Mouse (Mus musculus) heart, adult 2 months (tissue): ENCODE measurements around the gene Olfr1138. TPM values are rescaled to one million over a fixed set of nuclear protein-coding genes. Genes with fewer than 3 reads are reported as not detected.

ENCODE experiments used
- DNase-seq, 2 experiments: peaks; one replicate each; pipeline ENCODE4 v3.0.0; 2021
- H3K27ac ChIP-seq: fragments of 200-600 bp; 2 replicates; pipeline ENCODE4 v1.8.1; 2022
- H3K27me3 ChIP-seq: fragments of 200-500 bp; 2 replicates; pipeline ENCODE4 v1.6.1; 2012; ENCODE audit warnings: mild to moderate bottlenecking, low read length, inconsistent platforms, mixed read lengths; ENCODE audit not compliant: control insufficient read depth, insufficient read depth
- H3K36me3 ChIP-seq: fragments of 200-500 bp; 2 replicates; pipeline ENCODE4 v1.6.1; 2012; ENCODE audit warnings: low read length, inconsistent platforms; ENCODE audit not compliant: control insufficient read depth, insufficient read depth
- H3K4me1 ChIP-seq: fragments of 200-500 bp; 2 replicates; pipeline ENCODE4 v1.6.1; 2011; ENCODE audit warnings: low read length; ENCODE audit not compliant: control insufficient read depth, insufficient read depth
- H3K4me3 ChIP-seq: fragments of 200-600 bp; 2 replicates; pipeline ENCODE4 v1.8.1; 2022
- H3K79me2 ChIP-seq: fragments of 200-500 bp; replicated peaks from 2 replicates; pipeline ENCODE4 v1.6.1; 2012; ENCODE audit warnings: mild to moderate bottlenecking, inconsistent platforms, low read length, moderate library complexity, mixed read lengths; ENCODE audit not compliant: control insufficient read depth, insufficient read depth
- H3K9ac ChIP-seq: fragments of 200-500 bp; 2 replicates; pipeline ENCODE4 v1.6.1; 2012; ENCODE audit warnings: low read depth, mild to moderate bottlenecking, control low read depth, inconsistent platforms, low read length, mixed read lengths
- CTCF ChIP-seq: fragments of 200-600 bp; IDR thresholded peaks from 2 replicates; pipeline ENCODE4 v1.8.1; 2022; ENCODE audit warnings: antibody characterized with exemption, mild to moderate bottlenecking, moderate library complexity
- EP300 ChIP-seq: fragments of 200-500 bp; IDR thresholded peaks from 2 replicates; pipeline ENCODE4 v1.6.1; 2011; ENCODE audit warnings: low read depth, low read length, control low read depth; ENCODE audit not compliant: insufficient read depth
- POLR2A ChIP-seq: fragments of 200-500 bp; IDR thresholded peaks from 2 replicates; pipeline ENCODE4 v1.6.1; 2011; ENCODE audit warnings: mild to moderate bottlenecking, low read depth, low read length, control low read depth; ENCODE audit not compliant: insufficient read depth
- intact Hi-C: fragments of 180-260 bp; cut with DNase I; formaldehyde crosslinking; loops from one replicate; pipeline ENCODE4 v1.15.1; 2025
- polyA plus RNA-seq: library from polyadenylated mRNA; depleted of rRNA; stranded (reverse); fragments of >200 nt; gene quantifications from 2 replicates; pipeline ENCODE4 v1.2.3, GENCODE M21; 2012; rRNA removed
- total RNA-seq, 2 experiments: library from RNA; stranded (reverse); gene quantifications; 2 replicates each; pipeline ENCODE4 v1.2.3; 2021

Gene Olfr1138
- total and polyA plus RNA-seq, 3 experiments: not detected

- Histone ChIP-seq H3K9ac (no peak within 1 kb of the TSS), H3K4me3 (no peak within 1 kb of the TSS), H3K79me2 (no peaks in the 10 kb centered on the region), H3K27me3 (no peaks in the 10 kb centered on the region), H3K27ac (no peak within 1 kb of the TSS), H3K4me1 (no peaks in the 10 kb centered on the region), H3K36me3 (no peaks in the 10 kb centered on the region)
- intact Hi-C loops: no loop called here
- DNase-seq: no peak
- no peak for TF ChIP-seq CTCF
- no peak for TF ChIP-seq EP300
- no peak for TF ChIP-seq POLR2A
These were observed 45.9 kb downstream of the Olfr1138 start, which contains the start of gene Olfr1136 for GRCm38 (mm10) chr2:87693847-87694246. TSS of gene Olfr1136 (minus strand) at chr2:87693947.

Other genes with a start within 250 kb of the Olfr1138 start
- not detected for gene Pramel7, start 242.9 kb downstream of the Olfr1138 start, total RNA-seq
- gene Pramel7, start 242.9 kb downstream of the Olfr1138 start, polyA plus RNA-seq: not detected in 2 replicates
- not detected for gene Pramel6, start 233.4 kb downstream of the Olfr1138 start, total RNA-seq
- not detected in 2 replicates for gene Pramel6, start 233.4 kb downstream of the Olfr1138 start, polyA plus RNA-seq
- not detected for gene Olfr153, start 208.2 kb downstream of the Olfr1138 start, total RNA-seq
- 0.08 TPM in 1 of 2 replicates, not detected in the other for gene Olfr153, start 208.2 kb downstream of the Olfr1138 start, polyA plus RNA-seq
- not detected for gene Olfr1128, start 194.4 kb downstream of the Olfr1138 start, total RNA-seq
- gene Olfr1128, start 194.4 kb downstream of the Olfr1138 start, polyA plus RNA-seq: not detected in 2 replicates
- gene Olfr1129, start 166.1 kb downstream of the Olfr1138 start, total RNA-seq: not detected
- not detected in 2 replicates for gene Olfr1129, start 166.1 kb downstream of the Olfr1138 start, polyA plus RNA-seq
- not detected for gene Olfr1130, start 133.8 kb downstream of the Olfr1138 start, total RNA-seq
- gene Olfr1130, start 133.8 kb downstream of the Olfr1138 start, polyA plus RNA-seq: not detected in 2 replicates
- gene Olfr1131, start 112.9 kb downstream of the Olfr1138 start, total RNA-seq: not detected
- not detected in 2 replicates for gene Olfr1131, start 112.9 kb downstream of the Olfr1138 start, polyA plus RNA-seq
- gene Olfr1132, start 102.4 kb downstream of the Olfr1138 start, total RNA-seq: not detected
- gene Olfr1132, start 102.4 kb downstream of the Olfr1138 start, polyA plus RNA-seq: not detected in 2 replicates
- gene Olfr1133, start 92.6 kb downstream of the Olfr1138 start, total RNA-seq: not detected
- gene Olfr1133, start 92.6 kb downstream of the Olfr1138 start, polyA plus RNA-seq: not detected in 2 replicates
- gene Olfr1134, start 81.5 kb downstream of the Olfr1138 start, total RNA-seq: not detected
- gene Olfr1134, start 81.5 kb downstream of the Olfr1138 start, polyA plus RNA-seq: not detected in 2 replicates
- not detected for gene Olfr1135, start 66.3 kb downstream of the Olfr1138 start, total RNA-seq
- gene Olfr1135, start 66.3 kb downstream of the Olfr1138 start, polyA plus RNA-seq: not detected in 2 replicates
- gene Olfr1136, start 46.0 kb downstream of the Olfr1138 start, total RNA-seq: not detected
- not detected in 2 replicates for gene Olfr1136, start 46.0 kb downstream of the Olfr1138 start, polyA plus RNA-seq
- gene Olfr1137, start 26.8 kb downstream of the Olfr1138 start, total RNA-seq: not detected
- not detected in 2 replicates for gene Olfr1137, start 26.8 kb downstream of the Olfr1138 start, polyA plus RNA-seq
- not detected for gene Olfr1140, start 3.8 kb upstream of the Olfr1138 start, total RNA-seq
- not detected in 2 replicates for gene Olfr1140, start 3.8 kb upstream of the Olfr1138 start, polyA plus RNA-seq
- gene Olfr1141, start 14.0 kb upstream of the Olfr1138 start, total RNA-seq: not detected
- gene Olfr1141, start 14.0 kb upstream of the Olfr1138 start, polyA plus RNA-seq: not detected in 2 replicates
- gene Olfr152, start 39.5 kb upstream of the Olfr1138 start, total RNA-seq: not detected
- not detected in 2 replicates for gene Olfr152, start 39.5 kb upstream of the Olfr1138 start, polyA plus RNA-seq
- not detected for gene Olfr1143, start 60.6 kb upstream of the Olfr1138 start, total RNA-seq
- gene Olfr1143, start 60.6 kb upstream of the Olfr1138 start, polyA plus RNA-seq: not detected in 2 replicates
- gene Olfr1145, start 69.8 kb upstream of the Olfr1138 start, total RNA-seq: not detected
- not detected in 2 replicates for gene Olfr1145, start 69.8 kb upstream of the Olfr1138 start, polyA plus RNA-seq
- gene Olfr1148, start 90.6 kb upstream of the Olfr1138 start, total RNA-seq: not detected
- gene Olfr1148, start 90.6 kb upstream of the Olfr1138 start, polyA plus RNA-seq: not detected in 2 replicates
- not detected for gene Olfr1150-ps1, start 104.0 kb upstream of the Olfr1138 start, total RNA-seq
- gene Olfr1150-ps1, start 104.0 kb upstream of the Olfr1138 start, polyA plus RNA-seq: not detected in 2 replicates
- gene Olfr1151, start 115.9 kb upstream of the Olfr1138 start, total RNA-seq: not detected
- gene Olfr1151, start 115.9 kb upstream of the Olfr1138 start, polyA plus RNA-seq: not detected in 2 replicates
- not detected for gene Olfr1152, start 126.5 kb upstream of the Olfr1138 start, total RNA-seq
- not detected in 2 replicates for gene Olfr1152, start 126.5 kb upstream of the Olfr1138 start, polyA plus RNA-seq
- gene Olfr1153, start 155.0 kb upstream of the Olfr1138 start, total RNA-seq: not detected
- gene Olfr1153, start 155.0 kb upstream of the Olfr1138 start, polyA plus RNA-seq: not detected in 2 replicates
- not detected for gene Olfr1154, start 165.2 kb upstream of the Olfr1138 start, total RNA-seq
- not detected in 2 replicates for gene Olfr1154, start 165.2 kb upstream of the Olfr1138 start, polyA plus RNA-seq
- not detected for gene Olfr1155, start 205.2 kb upstream of the Olfr1138 start, total RNA-seq
- not detected in 2 replicates for gene Olfr1155, start 205.2 kb upstream of the Olfr1138 start, polyA plus RNA-seq
- not detected for gene Olfr1156, start 213.1 kb upstream of the Olfr1138 start, total RNA-seq
- not detected in 2 replicates for gene Olfr1156, start 213.1 kb upstream of the Olfr1138 start, polyA plus RNA-seq
- gene Olfr1157, start 228.3 kb upstream of the Olfr1138 start, total RNA-seq: not detected
- gene Olfr1157, start 228.3 kb upstream of the Olfr1138 start, polyA plus RNA-seq: not detected in 2 replicates
- gene Olfr74, start 234.7 kb upstream of the Olfr1138 start, total RNA-seq: not detected
- not detected in 2 replicates for gene Olfr74, start 234.7 kb upstream of the Olfr1138 start, polyA plus RNA-seq